Mouse (Mus musculus) mouse trophoblast stem cell (cell line): ENCODE results near the gene Tmem233.

ENCODE experiments used
- in situ Hi-C, 2 experiments: fragments of 300-500 bp; cut with MseI, MboI; formaldehyde crosslinking; loops; 2 replicates in 1 of 2; 3 replicates in 1 of 2; pipeline ENCODE4 v1.15.1; 2025

Tmem233 gene

DNA sequence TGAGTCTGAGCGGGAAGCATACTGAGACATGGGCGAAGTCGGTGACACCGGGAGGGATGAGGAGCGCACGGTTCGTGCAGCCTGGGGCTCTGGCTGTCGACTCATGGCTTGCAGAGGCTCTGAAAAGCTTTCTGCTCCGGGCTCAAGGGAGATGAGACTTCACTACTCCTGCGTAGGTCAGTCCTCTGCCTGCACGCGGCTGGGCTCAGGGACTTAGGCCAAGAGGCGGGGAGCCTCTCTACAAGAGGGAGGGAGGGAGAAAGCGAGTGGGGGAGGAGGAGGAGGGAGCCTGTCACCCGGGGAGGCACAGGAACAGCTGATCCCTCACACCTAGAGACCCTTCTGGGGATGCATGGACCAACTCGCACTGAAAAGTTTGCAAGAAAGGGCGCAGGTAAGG lies at the start of gene Tmem233:
Gene Tmem233, minus strand, starts transcription at position 164 of the 400 bp plus-strand sequence.
- in situ Hi-C loops, result no loop called here

DNA sequence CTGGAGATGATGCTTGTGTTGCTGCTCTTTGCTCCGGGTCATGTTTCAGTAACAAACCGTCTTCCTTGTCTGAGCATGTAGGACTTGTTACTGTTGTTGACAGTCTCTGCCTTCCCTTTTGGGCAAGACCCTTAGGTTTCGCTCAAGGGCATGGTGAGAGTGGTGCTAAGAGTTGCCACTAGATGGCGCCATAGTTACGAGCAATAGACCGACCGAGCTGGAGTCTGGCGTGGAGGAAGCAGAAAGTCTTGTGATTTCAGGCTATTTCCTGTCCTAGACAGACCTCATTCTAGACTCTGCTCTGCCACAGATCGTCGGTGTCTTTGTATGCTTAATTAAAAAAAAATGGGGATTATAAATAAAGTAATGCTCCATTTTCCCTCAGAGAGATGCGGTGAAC lies 40.3 kb upstream of the Tmem233 start:
- in situ Hi-C loops, result loop anchor here in 1 of 2 experiments (10.0 kb wide), 1 partner anchor 241 kb away; no protein-coding TSS in a partner anchor

GRCm38 (mm10) chr5:116116567-116116966 lies 33.5 kb upstream of the Tmem233 start:
- in situ Hi-C loops, result no loop called here

GRCm38 (mm10) chr5:116116110-116116509 lies 33.1 kb upstream of the Tmem233 start:
- in situ Hi-C loops, result no loop called here

- in situ Hi-C loops, result no loop called here
Observed at GRCm38 (mm10) chr5:116115071-116115834, 32.2 kb upstream of the Tmem233 start.

DNA sequence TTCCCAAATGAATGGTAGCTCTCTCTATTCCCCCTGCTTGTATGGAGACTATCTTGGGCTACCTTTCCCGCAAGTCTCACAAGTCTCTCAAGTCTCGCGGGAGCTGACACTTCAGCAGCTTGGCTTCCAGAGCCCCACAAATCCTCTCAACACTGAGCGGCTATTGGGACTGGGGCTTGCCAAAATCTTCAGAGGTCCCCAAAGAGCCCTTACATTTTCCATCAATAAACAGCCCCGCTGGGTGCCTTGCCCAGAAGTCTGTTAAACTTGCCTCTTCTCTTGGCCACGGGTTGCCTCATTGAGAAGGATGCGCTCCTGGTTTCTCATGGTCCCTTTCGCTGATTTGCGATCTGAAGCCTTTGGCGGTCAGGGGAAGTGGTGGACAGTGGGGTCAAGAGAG lies 25.6 kb upstream of the Tmem233 start:
- in situ Hi-C loops, result no loop called here

DNA sequence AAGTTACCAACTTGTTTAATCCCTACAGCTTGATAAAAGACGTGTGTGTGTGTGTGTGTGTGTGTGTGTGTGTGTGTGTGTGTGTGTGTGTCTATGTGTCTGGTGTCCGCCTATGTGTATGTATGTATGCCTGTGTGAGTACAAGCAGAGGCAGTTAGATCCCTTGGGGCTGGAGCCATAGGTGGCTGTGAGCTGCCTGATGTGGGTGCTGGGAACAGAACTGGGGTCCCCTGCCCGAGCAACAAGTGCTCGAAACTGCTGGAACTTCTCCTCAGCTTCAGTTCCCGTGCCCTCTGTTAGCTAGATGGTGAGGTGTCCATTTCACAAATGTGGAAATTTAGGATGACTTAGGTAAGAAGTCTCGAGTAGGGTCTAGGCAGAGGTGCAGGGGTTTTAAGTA lies 1.2 kb upstream of the Tmem233 start:
- in situ Hi-C loops, result no loop called here

DNA sequence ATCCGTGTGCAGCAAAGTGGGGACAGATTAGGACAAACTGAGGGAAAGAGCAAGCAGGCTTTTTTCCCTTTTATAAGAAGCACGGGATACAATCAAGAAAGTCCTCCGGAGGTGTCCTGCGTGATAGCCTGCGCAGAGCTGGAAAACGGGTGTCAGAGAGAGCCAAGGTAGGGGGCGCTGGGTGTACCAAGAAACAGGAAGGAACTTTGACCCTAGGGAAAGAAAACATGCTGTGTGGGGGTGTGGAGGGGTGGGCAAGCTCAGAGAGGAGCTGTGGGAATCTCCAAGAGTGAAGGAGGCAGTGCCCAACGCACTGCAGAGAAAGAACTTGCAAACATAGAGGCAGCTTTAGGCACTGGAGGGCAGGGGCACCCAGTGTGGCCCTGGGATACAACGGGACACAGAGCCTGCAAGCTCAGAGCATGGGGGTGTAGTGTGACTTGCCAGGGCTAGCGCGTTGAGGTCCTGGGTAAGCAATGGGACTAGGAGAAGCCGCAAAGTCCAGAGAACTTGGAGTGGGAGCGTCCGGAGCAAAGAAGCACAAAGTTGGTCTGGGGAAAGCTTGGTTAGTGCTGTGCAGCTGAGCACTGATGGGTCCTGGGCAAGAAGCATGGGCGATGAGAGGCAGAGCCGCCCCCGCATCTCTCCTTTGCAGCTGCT lies 673 bp downstream of the Tmem233 start:
- in situ Hi-C loops, result no loop called here

DNA sequence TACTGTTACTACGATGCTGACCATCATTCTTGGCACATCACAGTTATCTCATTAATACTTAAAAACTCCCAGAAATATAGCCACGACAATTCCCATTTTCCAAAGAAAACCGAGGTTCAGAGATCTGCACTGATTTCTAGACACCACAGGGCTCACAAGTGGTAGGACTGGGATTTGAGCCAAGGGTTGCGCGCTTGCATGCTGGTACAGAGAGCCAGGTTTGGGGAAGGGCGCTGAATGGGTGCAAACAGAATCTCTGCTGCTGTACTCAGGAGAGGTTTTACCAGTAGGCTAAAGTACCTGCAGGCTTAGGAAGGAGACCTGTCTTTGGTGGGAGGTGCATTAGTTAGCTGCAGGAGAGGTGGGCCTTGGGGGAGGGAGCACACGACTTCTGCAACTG lies 1.4 kb downstream of the Tmem233 start:
- in situ Hi-C loops, result no loop called here

- in situ Hi-C loops, result no loop called here
Observed at GRCm38 (mm10) chr5:116080736-116081135, 2.3 kb downstream of the Tmem233 start.

- in situ Hi-C loops, result no loop called here
Observed at GRCm38 (mm10) chr5:116069618-116070017, 13.4 kb downstream of the Tmem233 start.

DNA sequence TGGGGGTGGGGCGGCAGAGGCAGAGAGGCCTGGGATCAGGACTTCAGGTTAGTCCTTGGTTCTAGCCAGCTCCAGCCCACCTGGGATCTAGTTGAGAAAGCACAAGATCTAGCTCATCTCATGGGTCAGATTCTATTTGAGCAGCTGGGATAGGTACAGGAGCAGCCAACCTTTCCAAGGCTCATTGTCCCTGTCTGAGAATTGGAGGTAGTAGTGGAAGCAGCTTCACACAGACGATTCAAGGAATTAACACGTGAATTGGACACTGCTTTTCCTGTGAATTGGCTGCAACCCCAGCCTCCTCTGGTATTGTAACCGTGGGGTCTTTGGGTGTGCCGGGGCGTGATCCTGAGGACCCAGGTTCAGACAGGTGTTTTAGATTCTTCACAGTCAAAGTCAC lies 30.2 kb downstream of the Tmem233 start:
- in situ Hi-C loops, result no loop called here

DNA sequence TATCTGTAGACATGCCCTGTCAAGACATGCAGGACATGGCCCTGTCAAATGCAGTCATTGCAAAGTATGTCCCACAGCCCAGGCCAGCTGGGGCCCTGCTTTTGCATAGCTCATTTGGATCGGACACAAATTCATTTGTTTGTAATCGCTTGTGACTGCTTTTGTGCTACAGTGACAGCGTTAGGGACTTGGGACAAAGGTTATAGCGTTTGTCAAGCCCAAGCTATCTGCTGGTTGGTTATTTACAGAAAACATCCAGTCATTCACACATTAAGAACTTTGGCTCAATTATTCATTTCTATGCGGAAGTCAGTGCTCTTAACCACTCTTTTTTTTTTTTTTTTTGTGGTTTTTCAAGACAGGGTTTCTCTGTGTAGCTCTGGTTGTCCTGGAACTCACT lies 30.9 kb downstream of the Tmem233 start:
- in situ Hi-C loops, result no loop called here

DNA sequence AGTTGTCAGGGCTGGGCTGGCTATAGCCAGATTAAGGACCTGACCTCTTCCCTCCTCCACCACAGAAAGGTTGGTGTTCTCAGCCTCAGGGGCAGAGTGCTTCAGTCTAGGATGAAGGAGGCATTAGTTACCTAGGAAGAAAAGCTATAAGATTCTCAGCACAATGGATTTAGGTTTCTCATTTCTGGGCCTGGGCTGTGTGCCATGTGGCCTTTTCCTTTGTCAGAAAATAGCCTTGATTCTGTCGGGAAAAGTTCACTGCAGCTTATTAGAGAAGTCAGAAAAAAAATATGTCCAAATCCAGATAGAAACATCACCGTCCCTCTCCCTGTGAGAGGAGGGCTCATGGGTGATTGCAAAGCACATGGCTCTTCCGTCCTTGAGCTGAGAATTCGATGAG lies 33.2 kb downstream of the Tmem233 start:
- in situ Hi-C loops, result no loop called here

GRCm38 (mm10) chr5:116048321-116048720 lies 34.7 kb downstream of the Tmem233 start:
- in situ Hi-C loops, result no loop called here

DNA sequence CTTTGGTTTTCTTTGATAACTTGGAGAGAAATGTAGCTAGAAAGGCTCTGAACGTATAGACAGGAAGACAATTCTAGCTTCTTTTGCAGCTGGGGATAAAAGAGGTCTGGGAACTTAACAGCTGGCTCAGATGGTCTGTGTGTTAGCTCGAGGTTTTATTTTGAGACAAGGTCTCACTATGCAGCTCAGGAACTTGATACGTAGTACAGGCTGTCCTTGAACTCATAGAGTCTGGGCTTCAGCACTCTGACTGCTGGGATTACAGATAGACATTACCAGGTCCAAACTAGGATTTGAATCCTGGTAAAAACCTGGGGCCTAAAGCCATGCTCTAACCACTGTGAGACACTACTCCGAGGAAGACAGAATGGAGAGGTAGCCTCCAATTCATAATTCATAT lies 36.8 kb downstream of the Tmem233 start:
- in situ Hi-C loops, result no loop called here

DNA sequence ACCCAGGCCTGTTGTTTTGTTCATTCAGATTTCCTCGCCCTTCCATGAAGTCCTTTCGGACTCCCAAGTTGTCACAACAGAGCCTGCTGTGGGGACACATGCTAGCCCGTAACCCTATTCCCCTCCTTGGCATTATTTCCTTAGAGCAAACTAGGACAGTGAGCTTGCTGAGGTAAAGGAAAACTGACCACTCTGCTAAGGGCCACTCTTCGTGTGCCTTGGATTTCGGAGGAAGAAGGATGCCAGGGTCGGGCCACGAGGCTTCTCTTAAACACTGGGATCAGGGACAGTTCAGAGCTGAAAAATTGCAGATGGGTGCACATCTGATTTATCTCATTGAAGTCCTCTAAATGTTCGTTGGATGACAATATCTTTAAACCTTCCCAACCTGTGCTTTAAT lies 37.5 kb downstream of the Tmem233 start:
- in situ Hi-C loops, result no loop called here

DNA sequence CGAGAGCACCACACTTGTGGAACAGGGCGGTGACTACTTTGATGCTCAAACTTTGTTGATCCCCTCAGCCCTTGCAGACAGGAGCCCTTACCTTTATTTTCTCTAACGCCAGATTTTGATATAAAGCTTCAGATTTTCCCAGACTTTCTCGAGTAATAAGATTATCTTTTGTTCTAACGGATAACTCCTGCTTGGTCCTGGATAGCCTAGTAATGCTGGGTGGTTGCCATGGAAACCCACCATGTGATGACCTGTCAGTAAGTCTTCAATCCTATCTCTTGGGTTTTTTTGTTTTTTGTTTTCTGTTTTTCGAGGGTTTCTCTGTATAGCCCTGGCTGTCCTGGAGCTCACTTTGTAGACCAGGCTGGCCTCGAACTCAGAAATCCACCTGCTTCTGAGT lies 40.8 kb downstream of the Tmem233 start:
- in situ Hi-C loops, result no loop called here

- in situ Hi-C loops, result no loop called here
Observed at GRCm38 (mm10) chr5:116039706-116040105, 43.3 kb downstream of the Tmem233 start.

GRCm38 (mm10) chr5:116037731-116038130 lies 45.3 kb downstream of the Tmem233 start:
- in situ Hi-C loops, result no loop called here

DNA sequence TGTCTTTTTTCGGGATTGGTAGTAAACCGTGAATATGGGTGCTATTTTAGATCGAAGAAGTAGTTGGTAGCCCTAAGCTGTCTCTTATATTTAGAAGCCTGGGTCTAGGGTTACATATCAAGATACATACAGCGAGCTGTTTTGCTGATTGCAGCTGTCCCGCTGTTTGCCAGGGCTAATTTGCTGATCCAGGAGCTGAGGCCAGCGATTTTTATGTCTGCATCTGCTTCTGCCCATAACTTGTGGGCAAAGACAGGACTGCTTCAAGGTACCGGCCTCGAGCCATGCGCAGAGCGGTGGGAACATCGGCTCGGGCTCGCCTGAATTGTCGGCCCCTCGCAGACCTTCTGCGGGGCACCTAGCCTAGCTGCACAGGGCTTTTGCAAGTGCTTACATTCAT lies 46.6 kb downstream of the Tmem233 start:
- in situ Hi-C loops, result no loop called here

DNA sequence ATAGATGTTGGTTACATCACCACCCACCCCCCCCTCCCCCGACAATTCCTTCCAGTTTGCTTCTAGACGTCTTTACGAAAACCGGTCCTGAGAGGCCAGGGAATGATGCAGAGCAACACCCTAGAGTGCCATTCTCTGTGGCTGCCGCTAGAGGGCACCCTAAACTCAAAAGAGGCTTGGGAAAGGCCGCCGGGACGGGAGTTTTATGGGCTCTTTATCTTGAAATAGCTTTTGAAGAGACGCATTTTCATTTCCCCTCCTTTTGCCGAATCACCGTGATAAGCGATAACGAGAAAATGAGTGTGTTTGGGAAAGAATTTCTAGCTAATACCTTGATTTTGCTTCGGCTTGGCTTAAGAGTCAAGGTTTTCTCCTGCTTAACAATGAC lies 51.9 kb downstream of the Tmem233 start:
- in situ Hi-C loops, result no loop called here

DNA sequence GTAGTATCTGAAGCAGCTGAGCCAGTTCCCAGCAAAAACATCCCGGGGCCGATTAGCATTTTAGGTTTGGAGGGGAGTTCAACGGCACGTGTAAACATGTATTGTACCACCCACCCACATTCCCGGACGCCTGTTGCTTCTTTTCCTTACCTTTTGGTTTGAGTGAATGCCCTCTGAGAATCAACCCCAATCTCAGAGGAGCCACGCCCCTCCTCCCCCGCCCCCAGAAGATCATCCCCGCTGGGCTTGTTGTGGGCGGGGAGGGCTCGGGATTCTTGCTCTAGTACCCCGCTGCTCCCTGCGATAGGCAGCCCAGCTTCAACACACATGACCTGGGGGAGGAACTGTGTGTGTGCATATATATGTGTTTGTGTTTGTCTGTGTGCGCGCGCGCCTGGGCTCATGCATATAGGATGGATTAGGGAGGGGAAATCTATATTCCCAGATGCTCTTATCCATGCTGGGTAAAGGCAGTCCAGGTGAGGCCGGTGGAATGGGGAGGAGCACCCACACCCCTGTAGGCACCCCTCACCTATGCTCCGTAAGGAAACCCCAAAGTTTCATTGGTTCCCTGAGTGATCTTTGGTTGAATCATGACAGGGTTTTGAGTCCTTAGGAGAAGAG lies 52.4 kb downstream of the Tmem233 start:
- in situ Hi-C loops, result no loop called here
